Mouse (Mus musculus): Measurements from ENCODE around the gene Ptprg. TPM values are rescaled to one million over a fixed set of nuclear protein-coding genes. Genes with fewer than 3 reads are reported as not detected.

Gene Ptprg
- polyA plus RNA-seq, 1 experiment = 12.1 TPM

GRCm38 (mm10) chr14:11722101-11722500 is 168.8 kb downstream of the Ptprg start:
- no peak overlapping the region for H3K4me3 ChIP-seq (ENCODE audit: control insufficient read depth, low read depth, low read length)
- TF ChIP-seq POLR2A (IDR thresholded peaks at IDR 0.05; ENCODE audit: control insufficient read depth, low read depth, low read length) (no peak), CTCF (IDR thresholded peaks at IDR 0.05; ENCODE audit: control insufficient read depth, insufficient read depth, insufficient replicate concordance, low read depth, low read length) (no peak)
- H3K27me3 ChIP-seq (ENCODE audit: control insufficient read depth, insufficient read depth, low read length) = no peaks in the 10 kb centered on the region
- no peaks in the 10 kb centered on the region for H3K4me1 ChIP-seq (ENCODE audit: control insufficient read depth, insufficient read depth, low read length)
- no peaks in the 10 kb centered on the region for H3K36me3 ChIP-seq (ENCODE audit: control insufficient read depth, insufficient read depth, low read length)
- no peak overlapping the region for H3K27ac ChIP-seq (ENCODE audit: control insufficient read depth, insufficient read depth, low read depth, low read length)

- Histone ChIP-seq H3K4me3 (ENCODE audit: control insufficient read depth, low read depth, low read length) (no peak overlapping the region), H3K27ac (ENCODE audit: control insufficient read depth, insufficient read depth, low read depth, low read length) (no peak overlapping the region), H3K27me3 (ENCODE audit: control insufficient read depth, insufficient read depth, low read length) (no peaks in the 10 kb centered on the region), H3K4me1 (ENCODE audit: control insufficient read depth, insufficient read depth, low read length) (no peaks in the 10 kb centered on the region), H3K36me3 (ENCODE audit: control insufficient read depth, insufficient read depth, low read length) (no peaks in the 10 kb centered on the region)
- TF ChIP-seq CTCF (IDR thresholded peaks at IDR 0.05; ENCODE audit: control insufficient read depth, insufficient read depth, insufficient replicate concordance, low read depth, low read length) (no peak), POLR2A (IDR thresholded peaks at IDR 0.05; ENCODE audit: control insufficient read depth, low read depth, low read length) (no peak)
These were observed 170.5 kb downstream of the Ptprg start for GRCm38 (mm10) chr14:11723876-11724275.

GRCm38 (mm10) chr14:11731223-11731920 is 178.0 kb downstream of the Ptprg start:
- no peak for TF ChIP-seq POLR2A (IDR thresholded peaks at IDR 0.05; ENCODE audit: control insufficient read depth, low read depth, low read length)
- no peak for TF ChIP-seq CTCF (IDR thresholded peaks at IDR 0.05; ENCODE audit: control insufficient read depth, insufficient read depth, insufficient replicate concordance, low read depth, low read length)
- no peak overlapping the region for H3K4me3 ChIP-seq (ENCODE audit: control insufficient read depth, low read depth, low read length)
- no peaks in the 10 kb centered on the region for H3K27me3 ChIP-seq (ENCODE audit: control insufficient read depth, insufficient read depth, low read length)
- H3K4me1 ChIP-seq (ENCODE audit: control insufficient read depth, insufficient read depth, low read length) = no peaks in the 10 kb centered on the region
- H3K27ac ChIP-seq (ENCODE audit: control insufficient read depth, insufficient read depth, low read depth, low read length) = no peak overlapping the region
- H3K36me3 ChIP-seq (ENCODE audit: control insufficient read depth, insufficient read depth, low read length) = no peaks in the 10 kb centered on the region

DNA sequence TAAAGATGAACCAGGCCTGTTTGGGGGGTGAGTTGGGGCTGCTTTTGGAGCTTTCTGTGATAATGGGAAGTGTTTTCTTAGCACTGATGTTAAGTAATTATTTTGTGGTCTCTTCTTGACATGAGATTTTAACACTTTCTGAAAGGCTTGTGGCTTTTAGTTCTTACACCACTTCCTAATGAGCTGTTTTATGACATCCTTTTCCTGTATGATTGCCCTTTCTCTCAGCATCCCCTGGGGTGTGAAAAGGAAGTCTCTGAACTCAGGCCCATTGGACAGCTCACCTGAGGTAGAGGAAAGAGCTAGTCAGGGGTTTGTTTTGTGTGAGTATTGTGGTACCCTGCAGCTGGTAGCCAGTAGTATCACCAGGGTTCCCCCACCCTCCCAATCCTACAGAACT is 179.0 kb downstream of the Ptprg start:
- no peaks in the 10 kb centered on the region for H3K36me3 ChIP-seq (ENCODE audit: control insufficient read depth, insufficient read depth, low read length)
- TF ChIP-seq POLR2A (IDR thresholded peaks at IDR 0.05; ENCODE audit: control insufficient read depth, low read depth, low read length) (no peak), CTCF (IDR thresholded peaks at IDR 0.05; ENCODE audit: control insufficient read depth, insufficient read depth, insufficient replicate concordance, low read depth, low read length) (no peak)
- no peaks in the 10 kb centered on the region for H3K27me3 ChIP-seq (ENCODE audit: control insufficient read depth, insufficient read depth, low read length)
- no peak overlapping the region for H3K4me3 ChIP-seq (ENCODE audit: control insufficient read depth, low read depth, low read length)
- H3K27ac ChIP-seq (ENCODE audit: control insufficient read depth, insufficient read depth, low read depth, low read length) = no peak overlapping the region
- H3K4me1 ChIP-seq (ENCODE audit: control insufficient read depth, insufficient read depth, low read length) = no peaks in the 10 kb centered on the region

- Histone ChIP-seq H3K27me3 (ENCODE audit: control insufficient read depth, insufficient read depth, low read length) (no peaks in the 10 kb centered on the region), H3K4me3 (ENCODE audit: control insufficient read depth, low read depth, low read length) (no peak overlapping the region), H3K4me1 (ENCODE audit: control insufficient read depth, insufficient read depth, low read length) (no peaks in the 10 kb centered on the region), H3K27ac (ENCODE audit: control insufficient read depth, insufficient read depth, low read depth, low read length) (no peak overlapping the region), H3K36me3 (ENCODE audit: control insufficient read depth, insufficient read depth, low read length) (no peaks in the 10 kb centered on the region)
- TF ChIP-seq CTCF (IDR thresholded peaks at IDR 0.05; ENCODE audit: control insufficient read depth, insufficient read depth, insufficient replicate concordance, low read depth, low read length) = no peak
- TF ChIP-seq POLR2A (IDR thresholded peaks at IDR 0.05; ENCODE audit: control insufficient read depth, low read depth, low read length) = no peak
These were observed 190.4 kb downstream of the Ptprg start for GRCm38 (mm10) chr14:11743726-11744125.

DNA sequence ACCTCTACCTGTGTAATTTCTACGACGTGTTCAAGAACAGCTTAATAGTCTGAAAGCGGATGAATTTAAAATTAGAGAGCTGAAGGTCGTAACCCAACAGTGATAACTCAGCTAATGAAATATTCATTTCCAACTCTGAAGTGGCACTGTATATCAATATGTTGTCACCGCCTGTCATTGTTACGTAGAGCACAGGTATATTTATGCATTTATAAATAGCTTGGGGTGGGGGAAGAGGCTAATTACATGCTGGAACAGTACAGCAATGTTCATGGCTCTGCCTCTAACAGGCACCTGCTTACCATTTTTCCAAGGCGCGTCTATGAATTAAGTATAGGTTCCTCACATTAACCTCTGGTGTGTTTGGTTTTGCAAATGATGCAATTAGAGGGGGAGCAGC is 199.3 kb downstream of the Ptprg start:
- H3K4me1 ChIP-seq (ENCODE audit: control insufficient read depth, insufficient read depth, low read length) = no peaks in the 10 kb centered on the region
- no peak overlapping the region for H3K27ac ChIP-seq (ENCODE audit: control insufficient read depth, insufficient read depth, low read depth, low read length)
- H3K36me3 ChIP-seq (ENCODE audit: control insufficient read depth, insufficient read depth, low read length) = no peaks in the 10 kb centered on the region
- no peak for TF ChIP-seq CTCF (IDR thresholded peaks at IDR 0.05; ENCODE audit: control insufficient read depth, insufficient read depth, insufficient replicate concordance, low read depth, low read length)
- no peaks in the 10 kb centered on the region for H3K27me3 ChIP-seq (ENCODE audit: control insufficient read depth, insufficient read depth, low read length)
- no peak overlapping the region for H3K4me3 ChIP-seq (ENCODE audit: control insufficient read depth, low read depth, low read length)

DNA sequence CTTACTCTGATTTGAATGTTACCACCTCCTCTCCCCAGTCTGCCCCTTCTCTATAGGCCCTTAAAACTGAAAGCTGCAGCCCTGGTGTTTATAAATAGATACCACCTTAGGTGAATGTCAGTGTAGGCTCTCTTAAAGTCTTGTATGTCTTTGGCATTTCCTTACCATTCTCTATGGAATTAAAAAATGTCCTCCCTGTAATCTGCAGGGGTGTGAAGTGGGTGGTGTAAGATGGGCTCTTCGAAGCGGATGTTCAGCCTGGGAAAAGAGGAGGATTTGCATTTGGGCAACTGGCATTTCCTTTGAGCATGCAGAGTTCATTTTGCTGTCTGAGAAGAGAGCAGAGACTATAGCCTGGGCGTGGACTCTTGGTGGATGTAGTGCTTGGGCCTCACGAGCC is 201.3 kb downstream of the Ptprg start:
- no peak for TF ChIP-seq CTCF (IDR thresholded peaks at IDR 0.05; ENCODE audit: control insufficient read depth, insufficient read depth, insufficient replicate concordance, low read depth, low read length)
- TF ChIP-seq POLR2A (IDR thresholded peaks at IDR 0.05; ENCODE audit: control insufficient read depth, low read depth, low read length) = no peak
- no peak overlapping the region for H3K4me3 ChIP-seq (ENCODE audit: control insufficient read depth, low read depth, low read length)
- no peaks in the 10 kb centered on the region for H3K27me3 ChIP-seq (ENCODE audit: control insufficient read depth, insufficient read depth, low read length)
- no peak overlapping the region for H3K27ac ChIP-seq (ENCODE audit: control insufficient read depth, insufficient read depth, low read depth, low read length)
- H3K36me3 ChIP-seq (ENCODE audit: control insufficient read depth, insufficient read depth, low read length) = no peaks in the 10 kb centered on the region
- H3K4me1 ChIP-seq (ENCODE audit: control insufficient read depth, insufficient read depth, low read length) = no peaks in the 10 kb centered on the region
